Mouse (Mus musculus): ENCODE measurements around the gene Dcst1.

GRCm38 (mm10) chr3:89330948-89331347, 34.1 kb downstream of the Dcst1 start:
- TF ChIP-seq CTCF (IDR thresholded peaks at IDR 0.05; ENCODE audit: control insufficient read depth, insufficient read depth, insufficient read length) (no peak), MAX (IDR thresholded peaks at IDR 0.05) (no peak), CEBPB (IDR thresholded peaks at IDR 0.05; ENCODE audit: low read depth) (no peak), MYOG (IDR thresholded peaks at IDR 0.05; ENCODE audit: control insufficient read depth, extremely low read depth, insufficient read length) (no peak), MYOD1 (IDR thresholded peaks at IDR 0.05; ENCODE audit: control insufficient read depth, insufficient read length, low read depth) (no peak)
